Mouse (Mus musculus): ENCODE measurements around the gene Ppp4c. TPM values are rescaled to one million over a fixed set of nuclear protein-coding genes. Genes with fewer than 3 reads are reported as not detected.

Gene Ppp4c
- total RNA-seq, 2 experiments from 2014 or later, result 131 to 160 TPM

- ATAC-seq (replicated peaks; ENCODE audit: poor library complexity, severe bottlenecking), result no peak
Measured at GRCm38 (mm10) chr7:126760391-126760802, 31.9 kb downstream of the Ppp4c start.

- ATAC-seq (replicated peaks; ENCODE audit: poor library complexity, severe bottlenecking), result no peak
Measured at GRCm38 (mm10) chr7:126759672-126760390, 32.5 kb downstream of the Ppp4c start.

- peak; percentile 82 for ATAC-seq (replicated peaks; ENCODE audit: poor library complexity, severe bottlenecking)
Measured at GRCm38 (mm10) chr7:126759050-126759671, 33.1 kb downstream of the Ppp4c start, which contains the start of gene Mapk3. Mapk3 (plus strand) TSS chr7:126759601.

- no peak for ATAC-seq (replicated peaks; ENCODE audit: poor library complexity, severe bottlenecking)
Measured at GRCm38 (mm10) chr7:126758539-126758938, 33.8 kb downstream of the Ppp4c start.

GRCm38 (mm10) chr7:126754866-126755265 is 37.4 kb downstream of the Ppp4c start:
- peak; percentile 56 for ATAC-seq (replicated peaks; ENCODE audit: poor library complexity, severe bottlenecking)

GRCm38 (mm10) chr7:126749582-126750343 is 42.5 kb downstream of the Ppp4c start:
- ATAC-seq (replicated peaks; ENCODE audit: poor library complexity, severe bottlenecking), result no peak

GRCm38 (mm10) chr7:126748824-126749223 is 43.5 kb downstream of the Ppp4c start:
- ATAC-seq (replicated peaks; ENCODE audit: poor library complexity, severe bottlenecking), result no peak

GRCm38 (mm10) chr7:126746798-126747197 is 45.5 kb downstream of the Ppp4c start:
- peak; percentile 82 for ATAC-seq (replicated peaks; ENCODE audit: poor library complexity, severe bottlenecking)

GRCm38 (mm10) chr7:126746066-126746465 is 46.2 kb downstream of the Ppp4c start:
- peak; percentile 90 for ATAC-seq (replicated peaks; ENCODE audit: poor library complexity, severe bottlenecking)

- no peak for ATAC-seq (replicated peaks; ENCODE audit: poor library complexity, severe bottlenecking)
Measured at GRCm38 (mm10) chr7:126741964-126742482, 50.3 kb downstream of the Ppp4c start.

GRCm38 (mm10) chr7:126741452-126741851 is 50.8 kb downstream of the Ppp4c start:
- no peak for ATAC-seq (replicated peaks; ENCODE audit: poor library complexity, severe bottlenecking)

GRCm38 (mm10) chr7:126740977-126741376 is 51.3 kb downstream of the Ppp4c start:
- ATAC-seq (replicated peaks; ENCODE audit: poor library complexity, severe bottlenecking), result no peak

GRCm38 (mm10) chr7:126740132-126740735 is 52.1 kb downstream of the Ppp4c start:
- ATAC-seq (replicated peaks; ENCODE audit: poor library complexity, severe bottlenecking), result 0 out of 2 replicates have a peak, but pooled peaks have one; percentile 3

- ATAC-seq (replicated peaks; ENCODE audit: poor library complexity, severe bottlenecking), result no peak
Measured at GRCm38 (mm10) chr7:126739551-126739950, 52.7 kb downstream of the Ppp4c start.

GRCm38 (mm10) chr7:126736122-126736521 is 56.2 kb downstream of the Ppp4c start:
- peak; percentile 56 for ATAC-seq (replicated peaks; ENCODE audit: poor library complexity, severe bottlenecking)

Other genes with a start within 250 kb of the Ppp4c start
Only the 30 nearest of the 33 such genes appear.
- 188 and 206 TPM in 2 replicates for gene Eif3c, start 226.1 kb downstream of the Ppp4c start, total RNA-seq (2014; fragmentation: Nextera tagmentation)
- 229 and 239 TPM in 2 replicates for gene Eif3c, start 226.1 kb downstream of the Ppp4c start, total RNA-seq (2017)
- 2.1 and 3.9 TPM in 2 replicates for gene Apobr, start 207.6 kb downstream of the Ppp4c start, total RNA-seq (2014; fragmentation: Nextera tagmentation)
- gene Apobr, start 207.6 kb downstream of the Ppp4c start, total RNA-seq (2017), result 4.2 and 6.2 TPM in 2 replicates
- 37.7 and 61.7 TPM in 2 replicates for gene Cln3, start 206.7 kb downstream of the Ppp4c start, total RNA-seq (2014; fragmentation: Nextera tagmentation)
- 9.6 and 16.3 TPM in 2 replicates for gene Cln3, start 206.7 kb downstream of the Ppp4c start, total RNA-seq (2017)
- gene Il27, start 197.6 kb downstream of the Ppp4c start, total RNA-seq (2014; fragmentation: Nextera tagmentation), result 1.3 TPM in 1 of 2 replicates, not detected in the other
- gene Il27, start 197.6 kb downstream of the Ppp4c start, total RNA-seq (2017), result 1.2 TPM in 1 of 2 replicates, not detected in the other
- gene Nupr1, start 161.6 kb downstream of the Ppp4c start, total RNA-seq (2014; fragmentation: Nextera tagmentation), result 0.92 and 1.3 TPM in 2 replicates
- gene Nupr1, start 161.6 kb downstream of the Ppp4c start, total RNA-seq (2017), result 1.7 TPM in 1 of 2 replicates, not detected in the other
- gene Sgf29, start 143.2 kb downstream of the Ppp4c start, total RNA-seq (2014; fragmentation: Nextera tagmentation), result 129 and 133 TPM in 2 replicates
- gene Sgf29, start 143.2 kb downstream of the Ppp4c start, total RNA-seq (2017), result 53.3 and 79.1 TPM in 2 replicates
- gene Sult1a1, start 116.1 kb downstream of the Ppp4c start, total RNA-seq (2014; fragmentation: Nextera tagmentation), result 0.85 TPM in 1 of 2 replicates, not detected in the other
- gene Sult1a1, start 116.1 kb downstream of the Ppp4c start, total RNA-seq (2017), result 0.56 and 1.6 TPM in 2 replicates
- 151 and 195 TPM in 2 replicates for gene Bola2, start 97.1 kb downstream of the Ppp4c start, total RNA-seq (2014; fragmentation: Nextera tagmentation)
- gene Bola2, start 97.1 kb downstream of the Ppp4c start, total RNA-seq (2017), result 135 and 158 TPM in 2 replicates
- gene Slx1b, start 96.7 kb downstream of the Ppp4c start, total RNA-seq (2014; fragmentation: Nextera tagmentation), result 9.3 and 13.3 TPM in 2 replicates
- 5.4 and 6.3 TPM in 2 replicates for gene Slx1b, start 96.7 kb downstream of the Ppp4c start, total RNA-seq (2017)
- 497 and 510 TPM in 2 replicates for gene Coro1a, start 84.7 kb downstream of the Ppp4c start, total RNA-seq (2014; fragmentation: Nextera tagmentation)
- 409 and 441 TPM in 2 replicates for gene Coro1a, start 84.7 kb downstream of the Ppp4c start, total RNA-seq (2017)
- gene Mapk3, start 32.9 kb downstream of the Ppp4c start, total RNA-seq (2014; fragmentation: Nextera tagmentation), result 90.7 and 111 TPM in 2 replicates
- 52.5 and 53.0 TPM in 2 replicates for gene Mapk3, start 32.9 kb downstream of the Ppp4c start, total RNA-seq (2017)
- gene Gdpd3, start 26.2 kb downstream of the Ppp4c start, total RNA-seq (2014; fragmentation: Nextera tagmentation), result 13.0 and 27.7 TPM in 2 replicates
- 3.6 and 11.3 TPM in 2 replicates for gene Gdpd3, start 26.2 kb downstream of the Ppp4c start, total RNA-seq (2017)
- 29.6 and 42.6 TPM in 2 replicates for gene Ypel3, start 15.5 kb downstream of the Ppp4c start, total RNA-seq (2014; fragmentation: Nextera tagmentation)
- gene Ypel3, start 15.5 kb downstream of the Ppp4c start, total RNA-seq (2017), result 16.2 and 17.4 TPM in 2 replicates
- 0.58 TPM in 1 of 2 replicates, not detected in the other for gene Tbx6, start 11.0 kb downstream of the Ppp4c start, total RNA-seq (2014; fragmentation: Nextera tagmentation)
- not detected in 2 replicates for gene Tbx6, start 11.0 kb downstream of the Ppp4c start, total RNA-seq (2017)
- not detected in 2 replicates for gene Fam57b, start 5.2 kb upstream of the Ppp4c start, total RNA-seq (2014; fragmentation: Nextera tagmentation)
- gene Fam57b, start 5.2 kb upstream of the Ppp4c start, total RNA-seq (2017), result not detected in 2 replicates
- not detected in 2 replicates for gene 4930451I11Rik, start 39.1 kb upstream of the Ppp4c start, total RNA-seq (2014; fragmentation: Nextera tagmentation)
- not detected in 2 replicates for gene 4930451I11Rik, start 39.1 kb upstream of the Ppp4c start, total RNA-seq (2017)
- gene Doc2a, start 54.9 kb upstream of the Ppp4c start, total RNA-seq (2014; fragmentation: Nextera tagmentation), result not detected in 2 replicates
- gene Doc2a, start 54.9 kb upstream of the Ppp4c start, total RNA-seq (2017), result 0.15 TPM in 1 of 2 replicates, not detected in the other
- gene Hirip3, start 69.5 kb upstream of the Ppp4c start, total RNA-seq (2014; fragmentation: Nextera tagmentation), result 62.2 and 65.9 TPM in 2 replicates
- gene Hirip3, start 69.5 kb upstream of the Ppp4c start, total RNA-seq (2017), result 168 and 171 TPM in 2 replicates
- 89.0 and 100 TPM in 2 replicates for gene Ino80e, start 69.9 kb upstream of the Ppp4c start, total RNA-seq (2014; fragmentation: Nextera tagmentation)
- gene Ino80e, start 69.9 kb upstream of the Ppp4c start, total RNA-seq (2017), result 23.4 and 35.3 TPM in 2 replicates
- 28.0 and 45.8 TPM in 2 replicates for gene Taok2, start 92.2 kb upstream of the Ppp4c start, total RNA-seq (2014; fragmentation: Nextera tagmentation)
- gene Taok2, start 92.2 kb upstream of the Ppp4c start, total RNA-seq (2017), result 29.9 and 35.6 TPM in 2 replicates
- 27.9 and 31.9 TPM in 2 replicates for gene Tmem219, start 130.4 kb upstream of the Ppp4c start, total RNA-seq (2014; fragmentation: Nextera tagmentation)
- 20.0 and 26.5 TPM in 2 replicates for gene Tmem219, start 130.4 kb upstream of the Ppp4c start, total RNA-seq (2017)
- gene Kctd13, start 136.4 kb upstream of the Ppp4c start, total RNA-seq (2014; fragmentation: Nextera tagmentation), result 12.4 and 23.1 TPM in 2 replicates
- 9.7 and 10.3 TPM in 2 replicates for gene Kctd13, start 136.4 kb upstream of the Ppp4c start, total RNA-seq (2017)
- gene Asphd1, start 157.1 kb upstream of the Ppp4c start, total RNA-seq (2014; fragmentation: Nextera tagmentation), result not detected in 2 replicates
- not detected in 2 replicates for gene Asphd1, start 157.1 kb upstream of the Ppp4c start, total RNA-seq (2017)
- gene Sez6l2, start 158.1 kb upstream of the Ppp4c start, total RNA-seq (2014; fragmentation: Nextera tagmentation), result 3.4 and 6.4 TPM in 2 replicates
- gene Sez6l2, start 158.1 kb upstream of the Ppp4c start, total RNA-seq (2017), result 0.46 and 1.4 TPM in 2 replicates
- gene Cdipt, start 183.4 kb upstream of the Ppp4c start, total RNA-seq (2014; fragmentation: Nextera tagmentation), result 72.3 and 78.9 TPM in 2 replicates
- 38.2 and 63.1 TPM in 2 replicates for gene Cdipt, start 183.4 kb upstream of the Ppp4c start, total RNA-seq (2017)
- 1.1 and 2.7 TPM in 2 replicates for gene Cdiptos, start 183.6 kb upstream of the Ppp4c start, total RNA-seq (2014; fragmentation: Nextera tagmentation)
- gene Cdiptos, start 183.6 kb upstream of the Ppp4c start, total RNA-seq (2017), result 0.26 and 1.1 TPM in 2 replicates
- 9.8 and 13.1 TPM in 2 replicates for gene Mvp, start 222.1 kb upstream of the Ppp4c start, total RNA-seq (2014; fragmentation: Nextera tagmentation)
- 17.7 and 22.1 TPM in 2 replicates for gene Mvp, start 222.1 kb upstream of the Ppp4c start, total RNA-seq (2017)
- gene Pagr1b, start 224.0 kb upstream of the Ppp4c start, total RNA-seq (2014; fragmentation: Nextera tagmentation), result not detected in 2 replicates
- gene Pagr1b, start 224.0 kb upstream of the Ppp4c start, total RNA-seq (2017), result 10.5 TPM in 1 of 2 replicates, not detected in the other
- 17.5 and 50.8 TPM in 2 replicates for gene Pagr1a, start 224.9 kb upstream of the Ppp4c start, total RNA-seq (2014; fragmentation: Nextera tagmentation)
- gene Pagr1a, start 224.9 kb upstream of the Ppp4c start, total RNA-seq (2017), result 3.4 and 27.2 TPM in 2 replicates
- gene Gm42742, start 228.6 kb upstream of the Ppp4c start, total RNA-seq (2014; fragmentation: Nextera tagmentation), result 2.3 and 28.3 TPM in 2 replicates
- 32.7 and 35.4 TPM in 2 replicates for gene Gm42742, start 228.6 kb upstream of the Ppp4c start, total RNA-seq (2017)